Mouse (Mus musculus) heart, embryonic 12.5 days (tissue): ENCODE data around the gene Stat5b. TPM values are rescaled to one million over a fixed set of nuclear protein-coding genes. Genes with fewer than 3 reads are reported as not detected.
"Not testable (repeated sequence)": the region's sequence is repeated elsewhere in the genome, so short reads cannot be mapped to it uniquely, and the experiment has no call there.

Experiments
- ATAC-seq: fragments of 200-750 bp; cut with Nextera tagmentation; 2 replicates; pipeline ENCODE4 v1.8.0; 2017; ENCODE audit warnings: moderate TSS enrichment, moderate library complexity; ENCODE audit not compliant: insufficient number of reproducible peaks, low FRiP score
- H3K27ac ChIP-seq: fragments of 300-500 bp; sonication (generic); 2 replicates; pipeline ENCODE4 v1.5.1; 2016; ENCODE audit warnings: mild to moderate bottlenecking, moderate library complexity; ENCODE audit not compliant: poor library complexity, severe bottlenecking
- H3K27me3 ChIP-seq: fragments of 300-500 bp; sonication (generic); replicated peaks from 2 replicates; pipeline ENCODE4 v1.6.1; 2016; ENCODE audit warnings: mild to moderate bottlenecking, moderate library complexity
- H3K36me3 ChIP-seq: fragments of 300-500 bp; sonication (generic); 2 replicates; pipeline ENCODE4 v1.6.1; 2016; ENCODE audit warnings: mild to moderate bottlenecking, moderate library complexity
- H3K4me1 ChIP-seq: fragments of 300-500 bp; sonication (generic); replicated peaks from 2 replicates; pipeline ENCODE4 v1.6.1; 2016; ENCODE audit warnings: mild to moderate bottlenecking
- H3K4me2 ChIP-seq: fragments of 300-500 bp; sonication (generic); 2 replicates; pipeline ENCODE4 v1.6.1; 2016; ENCODE audit warnings: mild to moderate bottlenecking, moderate library complexity
- H3K4me3 ChIP-seq: fragments of 300-500 bp; sonication (generic); 2 replicates; pipeline ENCODE4 v1.5.1; 2016; ENCODE audit warnings: mild to moderate bottlenecking
- H3K9ac ChIP-seq: fragments of 300-500 bp; sonication (generic); 2 replicates; pipeline ENCODE4 v1.6.1; 2016; ENCODE audit warnings: mild to moderate bottlenecking, moderate library complexity
- H3K9me3 ChIP-seq: fragments of 300-500 bp; sonication (generic); replicated peaks from 2 replicates; pipeline ENCODE4 v1.6.1; 2016; ENCODE audit warnings: mild to moderate bottlenecking, moderate library complexity
- WGBS: fragments of 180-500 bp; shearing (Covaris S2); methylation state at CpG from one replicate; pipeline ENCODE4 v1.1.7; 2016; 5-methylcytosine and 5-hydroxymethylcytosine counted together
- polyA plus RNA-seq: library from polyadenylated mRNA; unstranded; fragments of >200 nt; fragmentation: Nextera tagmentation; extraction: Ambion mirVana; gene quantifications from 2 replicates; pipeline ENCODE4 v1.2.1, GENCODE M21; 2016

Stat5b gene
- polyA plus RNA-seq, 1 experiment from 2014 or later: 35.0 TPM

- 40% methylated on average over 9 of the region's 9 CpGs for WGBS
- Histone ChIP-seq H3K4me2 (0 out of 2 replicates have a peak overlapping the region, but pooled peaks have one; percentile 13), H3K27ac (peak overlapping the region; percentile 80), H3K27me3 (no peaks in the 10 kb centered on the region), H3K36me3 (peaks cover 13% of the 10 kb centered on the region), H3K9ac (no peak overlapping the region), H3K4me3 (no peak overlapping the region), H3K9me3 (0 out of 2 replicates have a peak, but pooled peaks cover 7% of the 10 kb centered on the region), H3K4me1 (peaks cover 38% of the 10 kb centered on the region)
- ATAC-seq: peak; percentile 52; the same call in 1 of the 2 replicates
Observed at GRCm38 (mm10) chr11:100810516-100810915, 40.0 kb downstream of the Stat5b start.

- no peak overlapping the region for H3K9ac ChIP-seq
- no peak overlapping the region; the same call in 1 of the 2 replicates for H3K27ac ChIP-seq
- H3K4me1 ChIP-seq: peaks cover 29% of the 10 kb centered on the region
- no peak for ATAC-seq
- H3K9me3 ChIP-seq: 0 out of 2 replicates have a peak, but pooled peaks cover 12% of the 10 kb centered on the region
- H3K36me3 ChIP-seq: peaks cover 43% of the 10 kb centered on the region
- H3K4me2 ChIP-seq: no peak overlapping the region
- no peak overlapping the region for H3K4me3 ChIP-seq
- 69% methylated on average over 20 of the region's 20 CpGs for WGBS
- H3K27me3 ChIP-seq: no peaks in the 10 kb centered on the region
Observed at GRCm38 (mm10) chr11:100806380-100807305, 43.9 kb downstream of the Stat5b start.

- no peak overlapping the region for H3K4me3 ChIP-seq
- H3K36me3 ChIP-seq: peaks cover 48% of the 10 kb centered on the region
- no peak overlapping the region for H3K4me2 ChIP-seq
- 0 out of 2 replicates have a peak, but pooled peaks cover 6% of the 10 kb centered on the region for H3K9me3 ChIP-seq
- H3K27me3 ChIP-seq: no peaks in the 10 kb centered on the region
- H3K9ac ChIP-seq: no peak overlapping the region
- peaks cover 21% of the 10 kb centered on the region for H3K4me1 ChIP-seq
- H3K27ac ChIP-seq: peak overlapping the region; percentile 53; the same call in 1 of the 2 replicates
- 36% methylated on average over 7 of the region's 7 CpGs for WGBS
- no peak for ATAC-seq
Observed at GRCm38 (mm10) chr11:100805535-100805934, 45.0 kb downstream of the Stat5b start.

GRCm38 (mm10) chr11:100804409-100804808, 46.1 kb downstream of the Stat5b start:
- ATAC-seq: no peak
- Histone ChIP-seq H3K27ac (no peak overlapping the region), H3K4me1 (peaks cover 18% of the 10 kb centered on the region), H3K4me2 (no peak overlapping the region), H3K9me3 (0 out of 2 replicates have a peak, but pooled peaks cover 6% of the 10 kb centered on the region), H3K4me3 (no peak overlapping the region), H3K36me3 (peaks cover 58% of the 10 kb centered on the region), H3K9ac (no peak overlapping the region), H3K27me3 (no peaks in the 10 kb centered on the region)
- 90% methylated on average over 10 of the region's 10 CpGs for WGBS

DNA sequence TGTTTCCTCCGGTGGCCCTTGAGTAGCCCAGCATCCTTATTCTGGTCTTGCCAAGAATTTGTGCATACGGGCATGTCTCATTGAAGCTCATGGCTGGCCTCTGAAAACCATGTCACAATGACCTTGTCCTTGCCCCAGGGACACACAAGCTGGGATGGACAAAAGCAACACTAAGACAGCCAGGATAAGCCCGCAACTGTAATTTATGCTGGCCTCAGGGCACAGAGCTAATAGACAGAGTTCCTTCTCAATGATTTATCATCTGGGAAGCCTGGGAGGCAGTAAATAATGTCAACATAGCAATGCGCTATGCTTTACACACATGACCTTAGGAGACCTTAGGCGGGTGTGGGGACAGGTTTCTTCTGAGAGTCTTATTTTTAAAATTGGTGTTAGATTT, 51.1 kb downstream of the Stat5b start:
- ATAC-seq: no peak
- H3K36me3 ChIP-seq: peaks cover 77% of the 10 kb centered on the region

DNA sequence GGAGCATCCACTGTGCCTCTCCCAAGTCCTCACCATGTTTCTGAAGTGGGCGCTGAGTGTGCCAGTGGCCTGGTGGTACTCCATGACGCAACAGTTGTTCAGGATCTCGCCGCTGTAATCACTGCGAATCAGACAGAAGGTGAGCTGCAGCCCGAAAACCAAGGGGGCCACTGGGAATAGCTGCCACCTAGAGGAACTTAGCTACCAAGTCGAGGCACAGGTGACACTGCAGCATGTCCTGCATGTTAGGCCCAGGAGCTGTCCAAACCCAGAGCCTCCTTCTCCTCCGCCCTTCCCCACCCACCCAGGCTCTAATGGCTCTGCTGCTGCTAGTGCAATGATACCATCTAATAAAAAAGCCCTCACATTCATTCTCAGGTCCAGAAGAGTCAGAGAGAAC, 53.9 kb downstream of the Stat5b start:
- Histone ChIP-seq H3K4me1 (peaks cover 5% of the 10 kb centered on the region; the same call in 1 of the 2 replicates), H3K4me3 (no peak overlapping the region), H3K9me3 (no peaks in the 10 kb centered on the region), H3K27ac (no peak overlapping the region), H3K9ac (no peak overlapping the region), H3K36me3 (peaks cover 67% of the 10 kb centered on the region), H3K27me3 (no peaks in the 10 kb centered on the region), H3K4me2 (no peak overlapping the region)
- WGBS: 65% methylated on average over 8 of the region's 8 CpGs
- no peak for ATAC-seq

More for the DNA sequence above, 51.1 kb downstream of the Stat5b start:
- 0 out of 2 replicates have a peak, but pooled peaks cover 5% of the 10 kb centered on the region for H3K9me3 ChIP-seq
- no peak overlapping the region for H3K4me3 ChIP-seq
- peaks cover 5% of the 10 kb centered on the region; the same call in 1 of the 2 replicates for H3K4me1 ChIP-seq
- no peak overlapping the region for H3K27ac ChIP-seq
- WGBS: 84% methylated on average over 5 of the region's 5 CpGs
- H3K9ac ChIP-seq: no peak overlapping the region
- H3K4me2 ChIP-seq: no peak overlapping the region
- no peaks in the 10 kb centered on the region for H3K27me3 ChIP-seq

GRCm38 (mm10) chr11:100795386-100795785, 55.1 kb downstream of the Stat5b start:
- WGBS: 93% methylated on average over 2 of the region's 2 CpGs
- Histone ChIP-seq H3K27ac (no peak overlapping the region), H3K27me3 (no peaks in the 10 kb centered on the region), H3K4me3 (no peak overlapping the region), H3K4me2 (no peak overlapping the region), H3K4me1 (peaks cover 5% of the 10 kb centered on the region; the same call in 1 of the 2 replicates), H3K9me3 (no peaks in the 10 kb centered on the region), H3K9ac (no peak overlapping the region), H3K36me3 (peaks cover 68% of the 10 kb centered on the region)
- ATAC-seq: no peak

GRCm38 (mm10) chr11:100791457-100792049, 59.0 kb downstream of the Stat5b start:
- no peak overlapping the region for H3K27ac ChIP-seq
- H3K9me3 ChIP-seq: no peaks in the 10 kb centered on the region
- H3K4me2 ChIP-seq: no peak overlapping the region
- no peak overlapping the region for H3K9ac ChIP-seq
- H3K36me3 ChIP-seq: peaks cover 79% of the 10 kb centered on the region
- WGBS: 82% methylated on average over 2 of the region's 2 CpGs
- ATAC-seq: no peak
- no peaks in the 10 kb centered on the region for H3K27me3 ChIP-seq
- H3K4me1 ChIP-seq: no peaks in the 10 kb centered on the region
- no peak overlapping the region for H3K4me3 ChIP-seq

DNA sequence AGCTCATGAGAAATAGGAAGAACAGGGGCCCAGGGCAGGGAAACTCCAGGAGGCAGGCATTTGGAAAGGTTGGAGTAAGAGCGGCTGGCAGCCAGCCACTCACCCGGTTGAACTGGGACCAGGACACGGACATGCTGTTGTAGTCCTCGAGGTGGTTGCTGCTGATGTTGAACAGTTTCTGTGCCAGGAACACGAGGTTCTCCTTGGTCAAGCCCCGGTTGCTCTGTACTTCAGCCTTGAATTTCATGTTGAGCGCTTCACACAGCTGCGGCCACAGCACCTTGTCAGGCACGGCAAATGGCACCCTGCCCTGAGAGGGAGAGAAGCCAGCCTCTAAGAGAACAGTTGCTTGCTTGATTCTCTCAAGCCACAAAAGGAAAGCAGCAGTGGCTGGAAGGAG, 59.9 kb downstream of the Stat5b start:
- H3K9ac ChIP-seq, H3K4me2 ChIP-seq, H3K4me3 ChIP-seq, H3K4me1 ChIP-seq, H3K27me3 ChIP-seq, ATAC-seq, H3K27ac ChIP-seq, H3K9me3 ChIP-seq: not testable (repeated sequence)
- WGBS: 80% methylated on average over 9 of the region's 9 CpGs
- H3K36me3 ChIP-seq: peaks cover 82% of the 10 kb centered on the region

DNA sequence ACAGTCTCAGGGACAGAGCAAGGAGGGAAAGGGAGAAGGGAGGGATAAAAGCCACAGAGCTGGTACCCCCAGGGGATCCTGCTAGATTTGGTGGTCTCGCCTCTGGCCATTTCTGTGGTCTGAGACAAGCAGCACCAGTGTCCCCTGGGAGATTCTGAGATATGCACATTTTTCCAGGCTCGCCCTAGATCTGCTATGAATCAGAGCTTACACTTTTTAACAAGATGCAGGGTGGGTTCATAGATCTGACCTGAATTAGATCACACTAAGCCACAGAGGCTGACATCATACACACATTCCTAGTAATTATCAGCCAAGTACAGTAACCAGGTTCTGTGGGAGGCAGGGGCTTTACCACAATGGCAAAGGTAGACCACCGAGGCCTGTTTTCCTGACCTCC, 60.8 kb downstream of the Stat5b start:
- Histone ChIP-seq H3K4me3 (no peak overlapping the region), H3K27ac (no peak overlapping the region), H3K9ac (no peak overlapping the region), H3K27me3 (no peaks in the 10 kb centered on the region), H3K4me2 (no peak overlapping the region), H3K9me3 (no peaks in the 10 kb centered on the region), H3K4me1 (no peaks in the 10 kb centered on the region), H3K36me3 (peaks cover 86% of the 10 kb centered on the region)
- 75% methylated on average over 3 of the region's 3 CpGs for WGBS
- no peak for ATAC-seq

DNA sequence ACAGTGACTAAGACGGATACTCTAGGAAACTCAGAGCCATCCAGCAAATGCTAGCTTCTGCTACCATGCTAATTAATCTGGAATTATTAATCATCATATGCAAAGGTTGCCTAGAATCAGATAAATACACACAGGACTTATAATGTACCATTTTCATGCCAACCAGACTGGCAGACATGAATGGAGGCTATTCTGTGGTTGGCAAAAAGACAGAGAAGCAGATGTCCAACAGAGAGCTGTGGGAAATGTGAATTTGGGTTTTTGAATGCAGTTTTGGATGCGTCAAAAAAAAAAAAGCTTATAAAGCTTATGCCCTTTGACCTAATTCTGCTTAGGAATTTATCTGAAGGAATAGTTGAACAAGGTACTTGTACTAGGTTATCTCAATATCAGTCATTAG, 64.8 kb downstream of the Stat5b start:
- H3K4me1 ChIP-seq: peaks cover 13% of the 10 kb centered on the region
- H3K4me2 ChIP-seq: no peak overlapping the region
- no peak for ATAC-seq
- no peaks in the 10 kb centered on the region for H3K9me3 ChIP-seq
- H3K27me3 ChIP-seq: no peaks in the 10 kb centered on the region
- peaks cover 94% of the 10 kb centered on the region for H3K36me3 ChIP-seq
- H3K4me3 ChIP-seq: no peak overlapping the region
- no peak overlapping the region for H3K9ac ChIP-seq
- H3K27ac ChIP-seq: no peak overlapping the region
- 96% methylated on average over 2 of the region's 2 CpGs for WGBS
